Mouse (Mus musculus) c-Kit-negative CD71-positive TER-119-positive erythroid progenitor cells, embryonic 14.5 days (primary cell): ENCODE measurements at regions not wholly inside any gene's neighbourhood (a gene's known extent, or its start where the extent isn't known, plus 50 kb on each side); places are given as distances from the start of the nearest gene placed in this dataset.

Experiments
- DNase-seq: peaks from one replicate; pipeline ENCODE4 v3.0.0-alpha.2; 2013; ENCODE audit warnings: low read depth, low spot score

GRCm38 (mm10) chr2:147927792-147928670, 118.7 kb downstream of the Foxa2 start:
- no peak for DNase-seq

GRCm38 (mm10) chr2:147926861-147927260, 119.9 kb downstream of the Foxa2 start:
- no peak for DNase-seq

GRCm38 (mm10) chr2:147907341-147907740, 139.4 kb downstream of the Foxa2 start:
- DNase-seq: no peak

- DNase-seq: no peak
These were observed 140.7 kb downstream of the Foxa2 start for GRCm38 (mm10) chr2:147905759-147906740.

- DNase-seq: no peak
These were observed 141.7 kb downstream of the Foxa2 start for GRCm38 (mm10) chr2:147905118-147905517.

GRCm38 (mm10) chr2:147899236-147899635, 147.5 kb downstream of the Foxa2 start:
- DNase-seq: no peak

GRCm38 (mm10) chr2:147895691-147896090, 151.1 kb downstream of the Foxa2 start:
- DNase-seq: peak; percentile 3

GRCm38 (mm10) chr2:147894213-147894612, 152.6 kb downstream of the Foxa2 start:
- DNase-seq: no peak

GRCm38 (mm10) chr2:147886191-147886590, 160.6 kb downstream of the Foxa2 start:
- no peak for DNase-seq

GRCm38 (mm10) chr2:147877907-147878306, 168.9 kb downstream of the Foxa2 start:
- no peak for DNase-seq

- DNase-seq: no peak
These were observed 169.2 kb downstream of the Foxa2 start for GRCm38 (mm10) chr2:147877543-147877904.

- no peak for DNase-seq
These were observed 169.8 kb downstream of the Foxa2 start for GRCm38 (mm10) chr2:147876708-147877542.

- DNase-seq: no peak
These were observed 173.8 kb downstream of the Foxa2 start for GRCm38 (mm10) chr2:147872972-147873371.

GRCm38 (mm10) chr2:147851186-147851802, 195.5 kb downstream of the Foxa2 start:
- no peak for DNase-seq

- no peak for DNase-seq
These were observed 199.6 kb downstream of the Foxa2 start for GRCm38 (mm10) chr2:147846968-147847749.

- no peak for DNase-seq
These were observed 201.5 kb downstream of the Foxa2 start for GRCm38 (mm10) chr2:147845256-147845655.

GRCm38 (mm10) chr2:147840936-147841335, 205.8 kb downstream of the Foxa2 start:
- no peak for DNase-seq

GRCm38 (mm10) chr2:147838613-147839012, 208.2 kb downstream of the Foxa2 start:
- no peak for DNase-seq

GRCm38 (mm10) chr2:147830551-147830950, 216.2 kb downstream of the Foxa2 start:
- no peak for DNase-seq

GRCm38 (mm10) chr2:147816951-147817350, 229.8 kb downstream of the Foxa2 start:
- DNase-seq: no peak
